Mouse (Mus musculus): Measurements from ENCODE around the gene Cog2.

Gene Cog2

DNA sequence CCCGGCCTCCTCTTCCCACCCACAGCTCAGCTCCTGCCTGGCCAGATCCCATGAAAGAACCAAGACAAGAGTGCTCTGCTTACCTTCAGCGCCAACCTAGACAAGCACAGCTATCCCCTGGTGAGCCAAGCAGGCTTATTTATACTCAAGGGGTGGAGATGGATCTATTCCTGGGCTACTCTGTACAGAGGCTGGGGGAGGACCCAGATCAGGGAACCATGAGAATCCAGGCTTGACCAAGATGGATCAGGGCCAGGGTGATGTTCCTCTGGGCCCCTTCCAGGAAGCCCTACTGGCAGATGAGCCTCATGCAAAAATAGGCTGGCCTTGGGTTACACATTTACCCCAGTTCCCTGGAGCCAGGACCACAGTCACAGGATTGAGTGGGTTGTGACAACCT, 49.0 kb downstream of the Cog2 start, which contains the start of gene Agt:
Gene Agt, minus strand, starts transcription at position 114 of the 400 bp plus-strand sequence.
- no peak for DNase-seq (ENCODE audit: low read depth, low spot score)

DNA sequence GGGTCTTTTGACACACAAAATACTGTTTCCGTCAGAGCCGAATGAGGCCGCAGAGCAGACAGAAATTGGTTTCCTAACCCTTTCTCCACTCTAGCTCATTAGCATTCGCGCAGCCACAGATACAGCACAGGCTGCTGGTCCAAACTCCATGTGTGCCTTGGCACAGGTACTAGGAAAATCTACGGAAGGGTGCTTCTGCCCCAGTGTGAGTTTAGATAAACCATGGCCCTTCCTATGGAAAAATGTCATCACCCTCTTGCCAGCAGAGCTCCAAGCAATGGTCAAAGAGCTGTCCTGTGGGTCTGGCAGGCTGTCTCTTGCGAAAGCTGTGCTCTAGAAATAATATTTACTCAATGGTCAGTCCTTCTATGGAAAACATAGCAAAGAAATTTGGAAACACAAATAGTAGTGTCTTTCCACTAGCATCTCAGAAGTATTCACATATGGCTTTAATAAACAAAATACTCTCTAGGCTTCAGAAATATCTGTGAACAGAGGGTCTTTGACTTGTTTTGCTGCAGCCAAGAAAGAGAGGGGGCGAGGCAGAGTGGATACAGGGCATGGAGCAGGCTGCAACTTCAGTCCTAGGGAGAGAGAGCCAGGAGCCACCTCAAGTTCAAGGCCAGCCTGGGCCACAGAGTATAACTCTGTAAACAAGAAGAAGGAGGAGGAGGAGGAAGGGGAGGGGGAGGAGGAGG, 51.3 kb downstream of the Cog2 start:
- no peak for DNase-seq (ENCODE audit: low read depth, low spot score)

DNA sequence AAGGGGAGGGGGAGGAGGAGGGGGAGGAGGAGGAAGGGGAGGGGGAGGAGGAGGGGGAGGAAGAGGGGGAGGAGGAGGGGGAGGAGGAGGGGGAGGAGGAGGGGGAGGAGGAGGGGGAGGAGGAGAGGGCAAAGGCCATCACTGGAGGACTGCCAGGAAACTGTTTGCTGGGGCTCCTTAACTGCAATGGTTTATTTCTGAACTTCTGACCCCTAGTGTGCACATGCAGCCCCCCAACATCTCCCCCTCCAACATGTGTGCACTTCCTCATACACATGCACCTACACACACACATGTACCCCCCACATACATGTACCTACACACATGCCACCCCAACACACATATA, 51.8 kb downstream of the Cog2 start:
- no peak for DNase-seq (ENCODE audit: low read depth, low spot score)

DNA sequence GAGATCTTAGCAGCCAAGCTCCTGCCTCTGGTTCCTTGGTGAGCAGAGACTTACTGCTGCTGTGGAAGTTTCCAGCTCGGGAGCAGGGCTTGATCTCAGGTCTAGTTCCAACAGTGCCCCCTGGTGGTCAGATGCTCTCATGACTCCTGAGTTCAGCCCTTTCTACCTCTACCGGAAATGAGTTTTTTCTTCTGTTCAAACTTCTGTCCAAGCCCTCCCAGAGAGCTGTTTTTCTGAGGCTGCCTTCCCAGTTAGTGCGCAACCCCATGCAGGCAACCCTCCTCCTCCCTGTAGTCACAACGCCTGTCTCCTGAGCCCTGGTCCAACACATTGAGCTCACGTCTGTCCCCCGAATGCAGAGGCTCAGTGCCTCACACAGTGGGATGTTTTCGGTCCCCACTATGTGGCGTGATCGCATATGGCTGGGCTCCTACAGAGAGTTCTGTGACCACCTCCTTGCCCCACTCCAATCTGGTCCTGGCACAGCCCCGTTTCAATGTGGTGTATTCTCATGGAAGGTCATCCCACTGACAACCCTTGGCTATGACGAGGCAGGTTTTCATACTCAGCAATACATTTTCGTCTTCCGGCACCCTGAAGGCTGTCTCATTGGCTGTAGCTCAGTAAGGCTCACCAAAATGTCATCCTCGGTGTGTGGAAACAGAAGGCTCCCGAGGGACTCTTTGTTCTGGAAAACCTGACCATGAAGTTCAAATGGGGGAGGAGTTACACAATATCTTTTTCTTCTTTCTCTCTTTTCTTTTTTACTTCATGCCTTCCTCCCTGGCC, 53.2 kb downstream of the Cog2 start:
- DNase-seq (ENCODE audit: low read depth, low spot score), result peak; percentile 56

DNA sequence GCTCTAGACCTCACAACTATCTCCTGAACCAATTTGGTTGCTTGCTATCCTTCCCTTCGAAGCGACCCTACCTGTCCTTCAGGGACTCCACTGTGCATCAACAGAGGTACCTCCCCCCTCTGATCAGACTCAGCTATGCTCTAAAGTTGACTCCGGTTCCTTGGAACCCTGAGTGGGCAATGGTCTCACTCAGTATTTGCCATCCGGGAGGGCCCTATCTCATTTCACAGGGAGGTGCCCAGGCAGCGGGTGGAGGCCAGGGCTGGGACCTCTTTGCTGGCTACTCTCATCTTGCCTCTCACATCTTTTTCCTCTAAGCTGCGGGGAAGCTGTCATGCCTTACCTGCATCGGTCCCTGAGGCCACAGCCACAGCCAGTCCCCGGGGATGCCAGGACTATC, 55.2 kb downstream of the Cog2 start, which contains the start of gene Capn9:
Gene Capn9, plus strand, starts transcription at position 301 of the 400 bp plus-strand sequence.
- DNase-seq (ENCODE audit: low read depth, low spot score), result no peak

DNA sequence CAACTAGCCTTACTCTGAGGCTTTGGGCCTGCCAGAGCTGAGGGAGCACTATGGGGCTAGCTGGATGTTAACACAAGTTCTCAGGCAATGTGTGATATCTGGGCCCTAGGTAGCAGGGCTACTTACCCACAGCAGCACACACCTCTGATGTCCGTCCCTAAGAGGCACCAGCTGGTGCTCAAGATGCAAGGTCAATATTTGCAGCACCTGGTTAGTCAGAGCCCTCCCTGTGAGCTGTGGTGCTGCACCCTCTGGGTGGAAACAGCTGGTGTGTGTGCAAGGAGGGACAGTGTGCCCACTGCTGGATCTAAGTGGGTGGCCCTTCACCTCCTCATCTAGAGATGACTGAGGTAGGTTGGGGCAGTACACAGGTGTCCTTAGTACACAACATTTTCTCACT, 56.2 kb downstream of the Cog2 start:
- no peak for DNase-seq (ENCODE audit: low read depth, low spot score)

DNA sequence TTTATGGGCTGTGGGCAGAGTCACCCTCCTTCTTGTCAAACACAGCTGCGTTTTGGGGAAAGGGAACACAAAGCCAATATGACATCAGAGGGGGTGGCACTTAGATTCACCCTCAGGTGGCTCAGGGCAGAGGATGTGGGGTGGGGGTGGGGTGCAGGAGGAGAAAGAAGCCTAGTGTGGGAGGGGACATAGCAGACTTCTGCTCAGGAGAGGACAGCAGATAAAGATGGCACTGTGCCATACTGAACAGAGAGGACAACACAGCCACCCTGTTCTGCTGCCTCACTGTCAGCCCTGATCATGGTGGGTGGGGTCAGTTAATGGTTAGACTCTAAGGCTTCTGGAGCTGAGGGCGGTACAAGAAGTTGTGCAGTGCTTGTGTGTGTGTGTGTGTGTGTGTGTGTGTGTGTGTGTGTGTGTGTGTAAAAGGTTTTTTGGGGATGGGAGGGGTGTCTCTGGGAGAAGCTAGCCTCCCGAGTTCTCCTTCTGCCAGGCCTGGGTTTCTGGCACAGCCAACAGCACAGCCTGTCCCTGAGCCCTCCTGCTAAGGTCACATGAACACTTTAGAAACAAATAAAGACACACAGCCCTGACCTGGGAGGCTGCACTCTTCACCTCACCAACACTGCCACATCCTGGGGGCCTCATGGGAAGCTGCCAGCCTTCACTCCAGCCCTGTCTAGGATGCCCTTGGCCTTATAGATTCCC, 65.3 kb downstream of the Cog2 start:
- no peak for DNase-seq (ENCODE audit: low read depth, low spot score)

DNA sequence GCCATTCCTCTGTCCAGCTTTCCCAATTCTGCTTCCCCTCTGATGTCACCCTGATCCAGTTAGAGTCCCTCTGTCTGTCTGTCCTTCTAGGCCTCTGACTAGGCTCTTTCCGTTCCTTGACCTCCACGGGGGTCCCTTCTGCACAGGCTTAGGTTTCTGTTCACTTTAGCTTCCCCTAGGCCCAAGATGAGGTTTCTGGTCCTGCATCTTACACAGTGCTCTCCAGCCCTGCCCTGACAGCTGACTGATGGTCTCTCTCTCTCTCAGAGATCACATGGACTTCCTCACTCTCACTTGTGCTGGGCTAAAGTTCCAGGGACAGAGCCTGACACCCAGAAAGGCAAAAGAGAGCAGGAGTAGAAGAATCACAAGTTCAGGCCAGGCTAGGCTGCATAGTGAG, 66.0 kb downstream of the Cog2 start:
- DNase-seq (ENCODE audit: low read depth, low spot score), result no peak

DNA sequence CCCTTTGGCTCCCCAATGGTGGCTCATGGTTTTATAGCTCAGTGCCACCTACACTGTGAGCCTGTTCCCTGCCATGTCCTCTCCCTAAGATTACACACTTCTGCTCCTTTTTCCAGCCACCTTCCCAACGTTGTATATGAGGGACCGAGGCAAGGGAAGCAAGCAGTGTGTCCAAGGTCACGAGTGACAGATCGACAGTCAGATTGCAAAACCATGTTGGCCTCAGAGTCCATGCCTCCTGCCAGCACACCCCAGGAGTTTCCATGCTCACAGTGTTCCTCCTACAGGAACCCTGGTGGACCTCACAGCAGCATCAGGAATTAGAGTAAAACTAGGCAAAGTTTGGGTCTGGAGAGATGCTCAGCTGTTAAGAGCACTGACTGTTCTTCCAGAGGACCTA, 68.8 kb downstream of the Cog2 start:
- DNase-seq (ENCODE audit: low read depth, low spot score), result no peak
